Mouse (Mus musculus): ENCODE data around the gene Gm9857. TPM values are rescaled to one million over a fixed set of nuclear protein-coding genes. Genes with fewer than 3 reads are reported as not detected.

Gene Gm9857
- polyA plus RNA-seq, 1 experiment, result not detected

GRCm38 (mm10) chr3:108902038-108902437 lies 38.2 kb downstream of the Gm9857 start:
- Histone ChIP-seq H3K4me3 (ENCODE audit: insufficient read depth, poor library complexity, severe bottlenecking) (no peak overlapping the region), H3K79me3 (ENCODE audit: low read depth) (peaks cover 9% of the 10 kb centered on the region), H3ac (ENCODE audit: control insufficient read depth, insufficient read length, low read depth) (no peak overlapping the region), H3K36me3 (ENCODE audit: control insufficient read depth, insufficient read depth) (peaks cover 68% of the 10 kb centered on the region), H3K27me3 (ENCODE audit: control insufficient read depth, insufficient read depth, insufficient read length) (no peaks in the 10 kb centered on the region), H3K79me2 (ENCODE audit: control insufficient read depth, insufficient read depth) (peaks cover 26% of the 10 kb centered on the region)
- TF ChIP-seq MYOD1 (IDR thresholded peaks at IDR 0.05; ENCODE audit: control insufficient read depth, insufficient read length, low read depth), result no peak
- no peak for TF ChIP-seq CEBPB (IDR thresholded peaks at IDR 0.05; ENCODE audit: low read depth)
- no peak for TF ChIP-seq MYOG (IDR thresholded peaks at IDR 0.05; ENCODE audit: control insufficient read depth, extremely low read depth, insufficient read length)
- no peak for TF ChIP-seq MAX (IDR thresholded peaks at IDR 0.05)
- TF ChIP-seq FOSL1 (IDR thresholded peaks at IDR 0.05; ENCODE audit: insufficient read depth, low read length, poor library complexity, severe bottlenecking), result no peak

DNA sequence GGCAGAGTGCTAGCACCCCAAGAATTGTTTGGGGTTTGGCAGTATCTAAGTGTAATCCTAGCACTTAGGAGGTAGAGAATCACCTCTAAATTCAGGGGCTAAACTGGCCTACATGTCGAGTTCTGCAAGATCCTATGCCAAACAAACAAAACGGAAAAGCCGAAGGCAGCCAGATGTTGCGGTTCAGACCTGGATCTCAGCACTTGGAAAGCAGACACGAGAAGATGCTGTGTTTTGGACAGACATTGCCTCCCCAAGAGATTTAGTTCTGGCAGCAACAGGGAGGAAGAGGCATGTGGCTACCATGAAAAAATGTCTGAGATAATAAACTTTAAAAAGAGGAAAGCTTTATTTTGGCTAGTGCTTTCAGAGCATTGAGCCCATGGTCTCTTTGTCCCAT lies 39.6 kb downstream of the Gm9857 start:
- H3K79me3 ChIP-seq (ENCODE audit: low read depth), result peaks cover 3% of the 10 kb centered on the region
- no peak overlapping the region for H3K4me3 ChIP-seq (ENCODE audit: insufficient read depth, poor library complexity, severe bottlenecking)
- TF ChIP-seq MYOG (IDR thresholded peaks at IDR 0.05; ENCODE audit: control insufficient read depth, extremely low read depth, insufficient read length) (no peak), MAX (IDR thresholded peaks at IDR 0.05) (no peak), USF1 (IDR thresholded peaks at IDR 0.05; ENCODE audit: low read depth) (no peak), FOSL1 (IDR thresholded peaks at IDR 0.05; ENCODE audit: insufficient read depth, low read length, poor library complexity, severe bottlenecking) (no peak)
- H3K27me3 ChIP-seq (ENCODE audit: control insufficient read depth, insufficient read depth, insufficient read length), result no peaks in the 10 kb centered on the region
- peaks cover 13% of the 10 kb centered on the region for H3K79me2 ChIP-seq (ENCODE audit: control insufficient read depth, insufficient read depth)
- no peak overlapping the region for H3ac ChIP-seq (ENCODE audit: control insufficient read depth, insufficient read length, low read depth)
- H3K36me3 ChIP-seq (ENCODE audit: control insufficient read depth, insufficient read depth), result peaks cover 54% of the 10 kb centered on the region

DNA sequence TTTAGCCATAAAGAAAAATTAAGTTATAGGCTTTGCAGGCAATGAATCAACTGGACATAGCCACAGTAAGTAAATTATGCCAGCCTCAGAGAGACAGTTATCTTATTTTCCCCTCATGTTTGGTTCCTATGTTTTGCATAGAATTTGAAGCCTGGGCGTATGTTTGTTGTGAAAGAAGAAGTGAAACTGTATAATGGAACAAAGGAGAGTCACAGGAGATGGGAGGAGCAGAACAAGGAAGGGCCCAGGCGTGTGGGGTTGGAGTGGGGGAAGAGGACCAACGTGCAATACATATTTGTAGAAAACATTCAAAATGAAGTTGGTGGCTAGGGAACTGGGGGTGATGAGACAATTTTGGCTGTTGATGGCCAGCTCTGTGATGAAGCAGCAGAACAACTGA lies 40.1 kb downstream of the Gm9857 start:
- peaks cover 49% of the 10 kb centered on the region for H3K36me3 ChIP-seq (ENCODE audit: control insufficient read depth, insufficient read depth)

GRCm38 (mm10) chr3:108898640-108899039 lies 41.6 kb downstream of the Gm9857 start:
- Histone ChIP-seq H3K79me2 (ENCODE audit: control insufficient read depth, insufficient read depth) (no peaks in the 10 kb centered on the region), H3K27me3 (ENCODE audit: control insufficient read depth, insufficient read depth, insufficient read length) (no peaks in the 10 kb centered on the region), H3K36me3 (ENCODE audit: control insufficient read depth, insufficient read depth) (peaks cover 34% of the 10 kb centered on the region), H3K79me3 (ENCODE audit: low read depth) (no peaks in the 10 kb centered on the region), H3K4me3 (ENCODE audit: insufficient read depth, poor library complexity, severe bottlenecking) (no peak overlapping the region), H3ac (ENCODE audit: control insufficient read depth, insufficient read length, low read depth) (no peak overlapping the region)
- no peak for TF ChIP-seq USF1 (IDR thresholded peaks at IDR 0.05; ENCODE audit: low read depth)

More for the DNA sequence above, 40.1 kb downstream of the Gm9857 start:
- Histone ChIP-seq H3K27me3 (ENCODE audit: control insufficient read depth, insufficient read depth, insufficient read length) (no peaks in the 10 kb centered on the region), H3K4me3 (ENCODE audit: insufficient read depth, poor library complexity, severe bottlenecking) (no peak overlapping the region), H3ac (ENCODE audit: control insufficient read depth, insufficient read length, low read depth) (no peak overlapping the region), H3K79me2 (ENCODE audit: control insufficient read depth, insufficient read depth) (peaks cover 7% of the 10 kb centered on the region), H3K79me3 (ENCODE audit: low read depth) (no peaks in the 10 kb centered on the region)
- TF ChIP-seq MYOD1 (IDR thresholded peaks at IDR 0.05; ENCODE audit: control insufficient read depth, insufficient read length, low read depth) (no peak), CEBPB (IDR thresholded peaks at IDR 0.05; ENCODE audit: low read depth) (no peak), MYOG (IDR thresholded peaks at IDR 0.05; ENCODE audit: control insufficient read depth, extremely low read depth, insufficient read length) (no peak), FOSL1 (IDR thresholded peaks at IDR 0.05; ENCODE audit: insufficient read depth, low read length, poor library complexity, severe bottlenecking) (no peak), USF1 (IDR thresholded peaks at IDR 0.05; ENCODE audit: low read depth) (no peak)

DNA sequence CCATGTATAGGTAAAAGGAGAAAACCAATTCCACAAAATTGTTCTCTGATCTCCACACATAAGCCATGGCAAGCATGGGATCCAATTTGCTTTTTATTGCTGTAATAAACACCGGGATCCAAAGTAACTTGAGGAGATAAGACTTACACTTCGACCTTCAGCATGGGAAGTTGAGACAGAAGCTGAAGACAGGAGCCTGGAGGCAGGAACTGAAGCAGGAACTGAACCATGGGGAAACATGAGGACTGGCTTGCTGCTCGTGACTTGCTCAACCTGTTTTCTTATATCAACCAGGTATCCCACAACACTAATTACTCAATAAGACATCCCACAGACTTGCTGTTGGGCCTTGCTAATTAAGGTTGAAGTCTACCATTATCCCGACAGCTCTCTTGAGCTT lies 47.3 kb downstream of the Gm9857 start:
- no peaks in the 10 kb centered on the region for H3K36me3 ChIP-seq (ENCODE audit: control insufficient read depth, insufficient read depth)
- no peaks in the 10 kb centered on the region for H3K27me3 ChIP-seq (ENCODE audit: control insufficient read depth, insufficient read depth, insufficient read length)
- no peaks in the 10 kb centered on the region for H3K79me2 ChIP-seq (ENCODE audit: control insufficient read depth, insufficient read depth)
- H3K4me3 ChIP-seq (ENCODE audit: insufficient read depth, poor library complexity, severe bottlenecking), result no peak overlapping the region
- H3K79me3 ChIP-seq (ENCODE audit: low read depth), result no peaks in the 10 kb centered on the region
- no peak overlapping the region for H3ac ChIP-seq (ENCODE audit: control insufficient read depth, insufficient read length, low read depth)
- no peak for TF ChIP-seq CEBPB (IDR thresholded peaks at IDR 0.05; ENCODE audit: low read depth)
- no peak for TF ChIP-seq MYOG (IDR thresholded peaks at IDR 0.05; ENCODE audit: control insufficient read depth, extremely low read depth, insufficient read length)
- no peak for TF ChIP-seq CTCF (IDR thresholded peaks at IDR 0.05; ENCODE audit: control insufficient read depth, insufficient read depth, insufficient read length)
- no peak for TF ChIP-seq FOSL1 (IDR thresholded peaks at IDR 0.05; ENCODE audit: insufficient read depth, low read length, poor library complexity, severe bottlenecking)
- no peak for TF ChIP-seq MYOD1 (IDR thresholded peaks at IDR 0.05; ENCODE audit: control insufficient read depth, insufficient read length, low read depth)
- TF ChIP-seq USF1 (IDR thresholded peaks at IDR 0.05; ENCODE audit: low read depth), result no peak
- TF ChIP-seq MAX (IDR thresholded peaks at IDR 0.05), result no peak

- Histone ChIP-seq H3K79me3 (ENCODE audit: low read depth) (no peaks in the 10 kb centered on the region), H3K27me3 (ENCODE audit: control insufficient read depth, insufficient read depth, insufficient read length) (no peaks in the 10 kb centered on the region), H3K4me3 (ENCODE audit: insufficient read depth, poor library complexity, severe bottlenecking) (no peak overlapping the region), H3K36me3 (ENCODE audit: control insufficient read depth, insufficient read depth) (no peaks in the 10 kb centered on the region), H3ac (ENCODE audit: control insufficient read depth, insufficient read length, low read depth) (no peak overlapping the region), H3K79me2 (ENCODE audit: control insufficient read depth, insufficient read depth) (no peaks in the 10 kb centered on the region)
- TF ChIP-seq USF1 (IDR thresholded peaks at IDR 0.05; ENCODE audit: low read depth) (no peak), FOSL1 (IDR thresholded peaks at IDR 0.05; ENCODE audit: insufficient read depth, low read length, poor library complexity, severe bottlenecking) (no peak), MYOD1 (IDR thresholded peaks at IDR 0.05; ENCODE audit: control insufficient read depth, insufficient read length, low read depth) (no peak), MYOG (IDR thresholded peaks at IDR 0.05; ENCODE audit: control insufficient read depth, extremely low read depth, insufficient read length) (no peak), CTCF (IDR thresholded peaks at IDR 0.05; ENCODE audit: control insufficient read depth, insufficient read depth, insufficient read length) (no peak), MAX (IDR thresholded peaks at IDR 0.05) (no peak), CEBPB (IDR thresholded peaks at IDR 0.05; ENCODE audit: low read depth) (no peak)
Measured at GRCm38 (mm10) chr3:108892080-108892479, 48.2 kb downstream of the Gm9857 start.

Other genes starting within 250 kb of the Gm9857 start
- gene Gpsm2, start 218.1 kb downstream of the Gm9857 start, polyA plus RNA-seq (2012; fragmentation: generic; extraction: Trizol), result 29.0 TPM
- gene Aknad1, start 200.8 kb downstream of the Gm9857 start, polyA plus RNA-seq (2012; fragmentation: generic; extraction: Trizol), result 0.20 TPM
- 12.3 TPM for gene Stxbp3, start 99.9 kb downstream of the Gm9857 start, polyA plus RNA-seq (2012; fragmentation: generic; extraction: Trizol)
- gene Fndc7, start 50.4 kb downstream of the Gm9857 start, polyA plus RNA-seq (2012; fragmentation: generic; extraction: Trizol), result 0.01 TPM
- gene Prpf38b, start 28.7 kb downstream of the Gm9857 start, polyA plus RNA-seq (2012; fragmentation: generic; extraction: Trizol), result 19.5 TPM
- 0.15 TPM for gene Henmt1, start 572 bp downstream of the Gm9857 start, polyA plus RNA-seq (2012; fragmentation: generic; extraction: Trizol)
- 8.2 TPM for gene Fam102b, start 87.2 kb upstream of the Gm9857 start, polyA plus RNA-seq (2012; fragmentation: generic; extraction: Trizol)
- not detected for gene Slc25a54, start 140.0 kb upstream of the Gm9857 start, polyA plus RNA-seq (2012; fragmentation: generic; extraction: Trizol)
- gene Slc25a24, start 182.7 kb upstream of the Gm9857 start, polyA plus RNA-seq (2012; fragmentation: generic; extraction: Trizol), result 32.6 TPM

All from C2C12 (cell line).